Mouse (Mus musculus) bone marrow, adult 2 months (tissue): ENCODE data around the gene Tnn.

Source experiments
- CTCF ChIP-seq: fragments of 200-500 bp; IDR thresholded peaks from 2 replicates; pipeline ENCODE4 v1.5.1; 2011; ENCODE audit warnings: low read length, control low read depth; ENCODE audit not compliant: control insufficient read depth, insufficient read depth
- POLR2A ChIP-seq: fragments of 200-500 bp; IDR thresholded peaks from 2 replicates; pipeline ENCODE4 v1.6.1; 2011; ENCODE audit warnings: low read depth, mild to moderate bottlenecking, control low read depth, low read length, borderline replicate concordance; ENCODE audit not compliant: control insufficient read depth

GRCm38 (mm10) chr1:160041264-160041775 lies 112.1 kb downstream of the Tnn start:
- no peak for TF ChIP-seq CTCF
- no peak for TF ChIP-seq POLR2A
